Mouse (Mus musculus): ENCODE data around the gene Dglucy. TPM values are rescaled to one million over a fixed set of nuclear protein-coding genes. Genes with fewer than 3 reads are reported as not detected.
A peak's percentile ranks its signal among the peaks of the same experiment; 100 is the strongest.

The Dglucy gene
- polyA plus RNA-seq, 1 experiment from 2014 or later: 0.57 TPM

- Histone ChIP-seq H3K36me3 (ENCODE audit: control insufficient read depth, insufficient read depth, low read length) (0 out of 2 replicates have a peak, but pooled peaks cover 3% of the 10 kb centered on the region), H3K4me2 (replicated peaks; ENCODE audit: low read depth, low read length) (no peak overlapping the region), H3K27ac (ENCODE audit: low read depth, low read length) (no peak overlapping the region), H3K9ac (ENCODE audit: low read depth, low read length) (no peak overlapping the region), H3K27me3 (ENCODE audit: control insufficient read depth, insufficient read depth, low read length) (no peaks in the 10 kb centered on the region), H3K9me3 (ENCODE audit: control insufficient read depth, low read length) (no peaks in the 10 kb centered on the region), H3K4me1 (replicated peaks; ENCODE audit: control insufficient read depth, insufficient read depth, low read length) (no peaks in the 10 kb centered on the region), H3K4me3 (ENCODE audit: low read depth, low read length) (no peak overlapping the region)
- 73% methylated on average over 14 of the region's 14 CpGs for whole genome bisulfite sequencing
- peak; percentile 89 for DNase-seq (ENCODE audit: low spot score)
- ATAC-seq (ENCODE audit: low FRiP score): peak; percentile 58; the same call in 1 of the 2 replicates
Observed at GRCm38 (mm10) chr12:100925644-100926619, 147.1 kb downstream of the Dglucy start.

- 90% methylated on average over 9 of the region's 9 CpGs for WGBS
- Histone ChIP-seq H3K4me3 (ENCODE audit: low read depth, low read length) (no peak overlapping the region), H3K9me3 (ENCODE audit: control insufficient read depth, low read length) (no peaks in the 10 kb centered on the region), H3K4me1 (replicated peaks; ENCODE audit: control insufficient read depth, insufficient read depth, low read length) (no peaks in the 10 kb centered on the region), H3K27ac (ENCODE audit: low read depth, low read length) (no peak overlapping the region), H3K36me3 (ENCODE audit: control insufficient read depth, insufficient read depth, low read length) (0 out of 2 replicates have a peak, but pooled peaks cover 3% of the 10 kb centered on the region), H3K27me3 (ENCODE audit: control insufficient read depth, insufficient read depth, low read length) (no peaks in the 10 kb centered on the region), H3K9ac (ENCODE audit: low read depth, low read length) (no peak overlapping the region), H3K4me2 (replicated peaks; ENCODE audit: low read depth, low read length) (no peak overlapping the region)
- ATAC-seq (ENCODE audit: low FRiP score) (no peak), DNase-seq (ENCODE audit: low spot score) (no peak)
Observed at GRCm38 (mm10) chr12:100928286-100928685, 149.4 kb downstream of the Dglucy start.

- H3K27ac ChIP-seq (ENCODE audit: low read depth, low read length): no peak overlapping the region
- no peaks in the 10 kb centered on the region for H3K9me3 ChIP-seq (ENCODE audit: control insufficient read depth, low read length)
- no peak for DNase-seq (ENCODE audit: low spot score)
- H3K9ac ChIP-seq (ENCODE audit: low read depth, low read length): no peak overlapping the region
- no peak overlapping the region for H3K4me2 ChIP-seq (replicated peaks; ENCODE audit: low read depth, low read length)
- no peaks in the 10 kb centered on the region for H3K27me3 ChIP-seq (ENCODE audit: control insufficient read depth, insufficient read depth, low read length)
- ATAC-seq (ENCODE audit: low FRiP score): no peak
- H3K4me3 ChIP-seq (ENCODE audit: low read depth, low read length): no peak overlapping the region
- no peaks in the 10 kb centered on the region for H3K4me1 ChIP-seq (replicated peaks; ENCODE audit: control insufficient read depth, insufficient read depth, low read length)
- 95% methylated on average over 14 of the region's 14 CpGs for WGBS
- 0 out of 2 replicates have a peak, but pooled peaks cover 3% of the 10 kb centered on the region for H3K36me3 ChIP-seq (ENCODE audit: control insufficient read depth, insufficient read depth, low read length)
Observed at GRCm38 (mm10) chr12:100931653-100932052, 152.8 kb downstream of the Dglucy start.

- WGBS: 92% methylated on average over 5 of the region's 5 CpGs
- Histone ChIP-seq H3K27ac (ENCODE audit: low read depth, low read length) (no peak overlapping the region), H3K27me3 (ENCODE audit: control insufficient read depth, insufficient read depth, low read length) (no peaks in the 10 kb centered on the region), H3K9ac (ENCODE audit: low read depth, low read length) (no peak overlapping the region), H3K36me3 (ENCODE audit: control insufficient read depth, insufficient read depth, low read length) (no peaks in the 10 kb centered on the region), H3K9me3 (ENCODE audit: control insufficient read depth, low read length) (no peaks in the 10 kb centered on the region), H3K4me2 (replicated peaks; ENCODE audit: low read depth, low read length) (no peak overlapping the region), H3K4me3 (ENCODE audit: low read depth, low read length) (no peak overlapping the region), H3K4me1 (replicated peaks; ENCODE audit: control insufficient read depth, insufficient read depth, low read length) (no peaks in the 10 kb centered on the region)
- ATAC-seq (ENCODE audit: low FRiP score): no peak
- DNase-seq (ENCODE audit: low spot score): no peak
Observed at GRCm38 (mm10) chr12:100934796-100935195, 155.9 kb downstream of the Dglucy start.

- no peaks in the 10 kb centered on the region for H3K4me1 ChIP-seq (replicated peaks; ENCODE audit: control insufficient read depth, insufficient read depth, low read length)
- DNase-seq (ENCODE audit: low spot score) (peak; percentile 91), ATAC-seq (ENCODE audit: low FRiP score) (peak; percentile 77; the same call in 1 of the 2 replicates)
- H3K36me3 ChIP-seq (ENCODE audit: control insufficient read depth, insufficient read depth, low read length): peaks cover 2% of the 10 kb centered on the region; the same call in 1 of the 2 replicates
- no peak overlapping the region for H3K9ac ChIP-seq (ENCODE audit: low read depth, low read length)
- H3K27ac ChIP-seq (ENCODE audit: low read depth, low read length): no peak overlapping the region
- no peak overlapping the region for H3K4me3 ChIP-seq (ENCODE audit: low read depth, low read length)
- 23% methylated on average over 2 of the region's 2 CpGs for WGBS
- no peaks in the 10 kb centered on the region for H3K27me3 ChIP-seq (ENCODE audit: control insufficient read depth, insufficient read depth, low read length)
- no peak overlapping the region for H3K4me2 ChIP-seq (replicated peaks; ENCODE audit: low read depth, low read length)
- H3K9me3 ChIP-seq (ENCODE audit: control insufficient read depth, low read length): no peaks in the 10 kb centered on the region
Observed at GRCm38 (mm10) chr12:100936116-100936515, 157.3 kb downstream of the Dglucy start.

- H3K4me1 ChIP-seq (replicated peaks; ENCODE audit: control insufficient read depth, insufficient read depth, low read length): no peaks in the 10 kb centered on the region
- no peak overlapping the region for H3K27ac ChIP-seq (ENCODE audit: low read depth, low read length)
- no peaks in the 10 kb centered on the region for H3K27me3 ChIP-seq (ENCODE audit: control insufficient read depth, insufficient read depth, low read length)
- peaks cover 2% of the 10 kb centered on the region for H3K36me3 ChIP-seq (ENCODE audit: control insufficient read depth, insufficient read depth, low read length)
- no peak overlapping the region for H3K4me2 ChIP-seq (replicated peaks; ENCODE audit: low read depth, low read length)
- H3K9ac ChIP-seq (ENCODE audit: low read depth, low read length): no peak overlapping the region
- no peak for DNase-seq (ENCODE audit: low spot score)
- 94% methylated on average over 4 of the region's 4 CpGs for WGBS
- H3K4me3 ChIP-seq (ENCODE audit: low read depth, low read length): no peak overlapping the region
- ATAC-seq (ENCODE audit: low FRiP score): no peak
- no peaks in the 10 kb centered on the region for H3K9me3 ChIP-seq (ENCODE audit: control insufficient read depth, low read length)
Observed at GRCm38 (mm10) chr12:100936737-100937136, 157.9 kb downstream of the Dglucy start.

GRCm38 (mm10) chr12:100937441-100938360 is 158.8 kb downstream of the Dglucy start:
- H3K4me3 ChIP-seq (ENCODE audit: low read depth, low read length): no peak overlapping the region
- WGBS: 81% methylated on average over 21 of the region's 21 CpGs
- no peaks in the 10 kb centered on the region for H3K9me3 ChIP-seq (ENCODE audit: control insufficient read depth, low read length)
- no peaks in the 10 kb centered on the region for H3K4me1 ChIP-seq (replicated peaks; ENCODE audit: control insufficient read depth, insufficient read depth, low read length)
- DNase-seq (ENCODE audit: low spot score): no peak
- ATAC-seq (ENCODE audit: low FRiP score): no peak
- no peaks in the 10 kb centered on the region for H3K27me3 ChIP-seq (ENCODE audit: control insufficient read depth, insufficient read depth, low read length)
- no peak overlapping the region for H3K4me2 ChIP-seq (replicated peaks; ENCODE audit: low read depth, low read length)
- no peak overlapping the region for H3K27ac ChIP-seq (ENCODE audit: low read depth, low read length)
- H3K36me3 ChIP-seq (ENCODE audit: control insufficient read depth, insufficient read depth, low read length): peaks cover 2% of the 10 kb centered on the region
- no peak overlapping the region for H3K9ac ChIP-seq (ENCODE audit: low read depth, low read length)

GRCm38 (mm10) chr12:100941361-100941760 is 162.5 kb downstream of the Dglucy start:
- H3K9me3 ChIP-seq (ENCODE audit: control insufficient read depth, low read length): no peaks in the 10 kb centered on the region
- H3K27me3 ChIP-seq (ENCODE audit: control insufficient read depth, insufficient read depth, low read length): no peaks in the 10 kb centered on the region
- 95% methylated on average over 3 of the region's 3 CpGs for WGBS
- H3K4me3 ChIP-seq (ENCODE audit: low read depth, low read length): no peak overlapping the region
- no peak overlapping the region for H3K4me2 ChIP-seq (replicated peaks; ENCODE audit: low read depth, low read length)
- peaks cover 6% of the 10 kb centered on the region for H3K36me3 ChIP-seq (ENCODE audit: control insufficient read depth, insufficient read depth, low read length)
- H3K9ac ChIP-seq (ENCODE audit: low read depth, low read length): no peak overlapping the region
- no peak overlapping the region for H3K27ac ChIP-seq (ENCODE audit: low read depth, low read length)
- ATAC-seq (ENCODE audit: low FRiP score) (no peak), DNase-seq (ENCODE audit: low spot score) (no peak)
- H3K4me1 ChIP-seq (replicated peaks; ENCODE audit: control insufficient read depth, insufficient read depth, low read length): no peaks in the 10 kb centered on the region

Measured in hindbrain, embryonic 11.5 days (tissue).